Mouse (Mus musculus) heart, embryonic 12.5 days (tissue): ENCODE measurements around the gene Cldn24. TPM values are rescaled to one million over a fixed set of nuclear protein-coding genes. Genes with fewer than 3 reads are reported as not detected.

Source experiments
- ATAC-seq: fragments of 200-750 bp; cut with Nextera tagmentation; 2 replicates; pipeline ENCODE4 v1.8.0; 2017; ENCODE audit warnings: moderate TSS enrichment, moderate library complexity; ENCODE audit not compliant: insufficient number of reproducible peaks, low FRiP score
- H3K27ac ChIP-seq: fragments of 300-500 bp; sonication (generic); 2 replicates; pipeline ENCODE4 v1.5.1; 2016; ENCODE audit warnings: mild to moderate bottlenecking, moderate library complexity; ENCODE audit not compliant: poor library complexity, severe bottlenecking
- H3K27me3 ChIP-seq: fragments of 300-500 bp; sonication (generic); replicated peaks from 2 replicates; pipeline ENCODE4 v1.6.1; 2016; ENCODE audit warnings: mild to moderate bottlenecking, moderate library complexity
- H3K36me3 ChIP-seq: fragments of 300-500 bp; sonication (generic); 2 replicates; pipeline ENCODE4 v1.6.1; 2016; ENCODE audit warnings: mild to moderate bottlenecking, moderate library complexity
- H3K4me1 ChIP-seq: fragments of 300-500 bp; sonication (generic); replicated peaks from 2 replicates; pipeline ENCODE4 v1.6.1; 2016; ENCODE audit warnings: mild to moderate bottlenecking
- H3K4me2 ChIP-seq: fragments of 300-500 bp; sonication (generic); 2 replicates; pipeline ENCODE4 v1.6.1; 2016; ENCODE audit warnings: mild to moderate bottlenecking, moderate library complexity
- H3K4me3 ChIP-seq: fragments of 300-500 bp; sonication (generic); 2 replicates; pipeline ENCODE4 v1.5.1; 2016; ENCODE audit warnings: mild to moderate bottlenecking
- H3K9ac ChIP-seq: fragments of 300-500 bp; sonication (generic); 2 replicates; pipeline ENCODE4 v1.6.1; 2016; ENCODE audit warnings: mild to moderate bottlenecking, moderate library complexity
- H3K9me3 ChIP-seq: fragments of 300-500 bp; sonication (generic); replicated peaks from 2 replicates; pipeline ENCODE4 v1.6.1; 2016; ENCODE audit warnings: mild to moderate bottlenecking, moderate library complexity
- WGBS: fragments of 180-500 bp; shearing (Covaris S2); methylation state at CpG from one replicate; pipeline ENCODE4 v1.1.7; 2016; 5-methylcytosine and 5-hydroxymethylcytosine counted together
- polyA plus RNA-seq: library from polyadenylated mRNA; unstranded; fragments of >200 nt; fragmentation: Nextera tagmentation; extraction: Ambion mirVana; gene quantifications from 2 replicates; pipeline ENCODE4 v1.2.1, GENCODE M21; 2016

The Cldn24 gene
- polyA plus RNA-seq: not detected in 2 replicates

GRCm38 (mm10) chr8:47821843-47822242 lies at the start of gene Cldn24:
TSS of gene Cldn24 (plus strand) at chr8:47822143.
- Histone ChIP-seq H3K9me3 (0 out of 2 replicates have a peak, but pooled peaks cover 3% of the 10 kb centered on the region), H3K36me3 (no peaks in the 10 kb centered on the region), H3K4me2 (no peak within 1 kb of the TSS), H3K27me3 (no peaks in the 10 kb centered on the region), H3K4me1 (peaks cover 9% of the 10 kb centered on the region), H3K9ac (no peak within 1 kb of the TSS), H3K27ac (no peak within 1 kb of the TSS), H3K4me3 (no peak within 1 kb of the TSS)
- no peak for ATAC-seq
- 79% methylated on average over 6 of the region's 6 CpGs for WGBS

GRCm38 (mm10) chr8:47772986-47773385 lies 49.0 kb upstream of the Cldn24 start:
- ATAC-seq: no peak
- Histone ChIP-seq H3K4me2 (no peak overlapping the region), H3K36me3 (no peaks in the 10 kb centered on the region), H3K4me3 (no peak overlapping the region), H3K27ac (no peak overlapping the region), H3K4me1 (0 out of 2 replicates have a peak, but pooled peaks cover 7% of the 10 kb centered on the region), H3K27me3 (no peaks in the 10 kb centered on the region), H3K9me3 (0 out of 2 replicates have a peak, but pooled peaks cover 3% of the 10 kb centered on the region), H3K9ac (no peak overlapping the region)
- 71% methylated on average over 5 of the region's 5 CpGs for WGBS

- 0 out of 2 replicates have a peak, but pooled peaks cover 3% of the 10 kb centered on the region for H3K9me3 ChIP-seq
- H3K9ac ChIP-seq: no peak overlapping the region
- no peak overlapping the region for H3K27ac ChIP-seq
- no peak overlapping the region for H3K4me2 ChIP-seq
- no peak for ATAC-seq
- H3K4me1 ChIP-seq: no peaks in the 10 kb centered on the region
- WGBS: 87% methylated on average over 7 of the region's 7 CpGs
- no peak overlapping the region for H3K4me3 ChIP-seq
- no peaks in the 10 kb centered on the region for H3K27me3 ChIP-seq
- no peaks in the 10 kb centered on the region for H3K36me3 ChIP-seq
These were observed 44.5 kb upstream of the Cldn24 start for GRCm38 (mm10) chr8:47777415-47777814.

- WGBS: 70% methylated on average over 6 of the region's 6 CpGs
These were observed 42.4 kb upstream of the Cldn24 start for GRCm38 (mm10) chr8:47779589-47779988.

GRCm38 (mm10) chr8:47781881-47782280 lies 40.1 kb upstream of the Cldn24 start:
- Histone ChIP-seq H3K9ac (no peak overlapping the region), H3K4me2 (no peak overlapping the region), H3K27ac (no peak overlapping the region), H3K4me1 (no peaks in the 10 kb centered on the region), H3K27me3 (no peaks in the 10 kb centered on the region), H3K9me3 (0 out of 2 replicates have a peak, but pooled peaks cover 4% of the 10 kb centered on the region), H3K36me3 (no peaks in the 10 kb centered on the region), H3K4me3 (no peak overlapping the region)
- no peak for ATAC-seq
- 77% methylated on average over 4 of the region's 4 CpGs for WGBS

More at GRCm38 (mm10) chr8:47779589-47779988, 42.4 kb upstream of the Cldn24 start:
- no peak for ATAC-seq
- H3K4me2 ChIP-seq: no peak overlapping the region
- H3K36me3 ChIP-seq: no peaks in the 10 kb centered on the region
- H3K27ac ChIP-seq: no peak overlapping the region
- no peaks in the 10 kb centered on the region for H3K27me3 ChIP-seq
- H3K9me3 ChIP-seq: 0 out of 2 replicates have a peak, but pooled peaks cover 3% of the 10 kb centered on the region
- H3K9ac ChIP-seq: no peak overlapping the region
- no peak overlapping the region for H3K4me3 ChIP-seq
- no peaks in the 10 kb centered on the region for H3K4me1 ChIP-seq

- no peaks in the 10 kb centered on the region for H3K27me3 ChIP-seq
- H3K27ac ChIP-seq: no peak overlapping the region
- ATAC-seq: no peak
- H3K4me3 ChIP-seq: no peak overlapping the region
- H3K4me1 ChIP-seq: peaks cover 8% of the 10 kb centered on the region; the same call in 1 of the 2 replicates
- H3K9me3 ChIP-seq: 0 out of 2 replicates have a peak, but pooled peaks cover 4% of the 10 kb centered on the region
- H3K9ac ChIP-seq: no peak overlapping the region
- H3K36me3 ChIP-seq: no peaks in the 10 kb centered on the region
- 79% methylated on average over 2 of the region's 2 CpGs for WGBS
- H3K4me2 ChIP-seq: no peak overlapping the region
These were observed 38.4 kb upstream of the Cldn24 start for GRCm38 (mm10) chr8:47783544-47783943.

DNA sequence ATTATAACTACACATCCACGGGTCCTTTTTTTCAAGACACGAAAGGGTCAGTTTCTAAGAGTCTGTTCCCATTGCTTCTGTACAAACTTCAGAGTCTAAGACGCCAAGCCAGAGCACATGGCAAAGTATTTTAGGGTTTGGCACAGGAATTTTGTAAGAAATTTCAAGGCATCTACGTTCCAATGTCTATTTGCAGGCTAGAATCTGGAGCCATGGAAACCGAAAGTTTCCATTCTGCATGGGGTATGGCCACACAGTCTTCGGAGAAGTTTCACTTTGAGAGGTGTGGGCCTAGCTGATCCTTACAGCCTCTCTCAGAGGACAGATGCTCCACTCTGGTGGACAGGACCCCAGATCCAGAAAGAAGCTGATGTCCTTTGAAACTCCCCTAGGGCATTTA lies 38.0 kb upstream of the Cldn24 start:
- Histone ChIP-seq H3K9me3 (0 out of 2 replicates have a peak, but pooled peaks cover 4% of the 10 kb centered on the region), H3K4me1 (peaks cover 8% of the 10 kb centered on the region; the same call in 1 of the 2 replicates), H3K27ac (no peak overlapping the region), H3K9ac (no peak overlapping the region), H3K4me3 (no peak overlapping the region), H3K27me3 (no peaks in the 10 kb centered on the region), H3K4me2 (no peak overlapping the region), H3K36me3 (no peaks in the 10 kb centered on the region)
- 89% methylated on average over 6 of the region's 6 CpGs for WGBS
- ATAC-seq: no peak

GRCm38 (mm10) chr8:47784436-47784835 lies 37.5 kb upstream of the Cldn24 start:
- Histone ChIP-seq H3K4me3 (no peak overlapping the region), H3K4me2 (no peak overlapping the region), H3K9ac (no peak overlapping the region), H3K36me3 (no peaks in the 10 kb centered on the region), H3K27me3 (no peaks in the 10 kb centered on the region), H3K9me3 (0 out of 2 replicates have a peak, but pooled peaks cover 4% of the 10 kb centered on the region), H3K4me1 (peaks cover 8% of the 10 kb centered on the region; the same call in 1 of the 2 replicates), H3K27ac (no peak overlapping the region)
- no peak for ATAC-seq
- WGBS: 81% methylated on average over 7 of the region's 7 CpGs

- 91% methylated on average over 15 of the region's 15 CpGs for WGBS
- Histone ChIP-seq H3K4me3 (no peak overlapping the region), H3K4me2 (no peak overlapping the region), H3K9me3 (0 out of 2 replicates have a peak, but pooled peaks cover 4% of the 10 kb centered on the region), H3K9ac (no peak overlapping the region), H3K27ac (no peak overlapping the region), H3K4me1 (peaks cover 8% of the 10 kb centered on the region; the same call in 1 of the 2 replicates), H3K36me3 (no peaks in the 10 kb centered on the region), H3K27me3 (no peaks in the 10 kb centered on the region)
- ATAC-seq: no peak
These were observed 35.6 kb upstream of the Cldn24 start for GRCm38 (mm10) chr8:47786323-47786722.

DNA sequence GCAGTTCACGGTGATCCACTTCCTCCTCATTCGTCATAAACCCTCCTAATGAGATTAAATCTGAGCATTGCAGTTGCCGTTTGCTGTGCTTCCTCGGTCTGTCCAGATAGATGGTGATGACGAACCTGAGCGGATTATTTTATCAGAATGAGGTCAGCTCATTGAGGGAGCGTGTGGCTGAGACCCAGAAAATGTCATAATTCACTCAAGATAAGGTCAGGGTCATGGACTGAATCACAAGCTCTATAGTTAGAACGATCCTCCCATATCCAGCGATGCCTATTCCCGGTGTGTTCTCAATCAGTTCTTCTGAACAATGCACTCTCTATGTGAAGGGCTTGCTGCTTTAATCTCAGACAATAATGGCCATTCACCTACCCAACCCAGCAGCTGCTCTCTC lies 34.2 kb upstream of the Cldn24 start:
- Histone ChIP-seq H3K4me2 (peak overlapping the region; percentile 42), H3K4me3 (no peak overlapping the region), H3K9ac (no peak overlapping the region), H3K9me3 (0 out of 2 replicates have a peak, but pooled peaks cover 4% of the 10 kb centered on the region), H3K36me3 (no peaks in the 10 kb centered on the region), H3K27ac (no peak overlapping the region), H3K27me3 (no peaks in the 10 kb centered on the region), H3K4me1 (peaks cover 8% of the 10 kb centered on the region; the same call in 1 of the 2 replicates)
- no peak for ATAC-seq
- WGBS: 40% methylated on average over 10 of the region's 10 CpGs

GRCm38 (mm10) chr8:47791986-47792385 lies 30.0 kb upstream of the Cldn24 start:
- H3K27ac ChIP-seq: no peak overlapping the region
- ATAC-seq: no peak
- no peak overlapping the region for H3K9ac ChIP-seq
- H3K4me2 ChIP-seq: no peak overlapping the region
- no peaks in the 10 kb centered on the region for H3K27me3 ChIP-seq
- no peaks in the 10 kb centered on the region for H3K36me3 ChIP-seq
- WGBS: 75% methylated on average over 9 of the region's 9 CpGs
- peaks cover 8% of the 10 kb centered on the region; the same call in 1 of the 2 replicates for H3K4me1 ChIP-seq
- H3K9me3 ChIP-seq: peaks cover 6% of the 10 kb centered on the region
- no peak overlapping the region for H3K4me3 ChIP-seq

- no peaks in the 10 kb centered on the region for H3K36me3 ChIP-seq
- H3K9me3 ChIP-seq: peaks cover 4% of the 10 kb centered on the region
- H3K27me3 ChIP-seq: no peaks in the 10 kb centered on the region
- no peak for ATAC-seq
- no peaks in the 10 kb centered on the region for H3K4me1 ChIP-seq
- no peak overlapping the region for H3K4me2 ChIP-seq
- H3K9ac ChIP-seq: no peak overlapping the region
- no peak overlapping the region for H3K4me3 ChIP-seq
- 59% methylated on average over 6 of the region's 6 CpGs for WGBS
- no peak overlapping the region for H3K27ac ChIP-seq
These were observed 22.5 kb upstream of the Cldn24 start for GRCm38 (mm10) chr8:47799438-47799837.
